In the genomic region with DNA sequence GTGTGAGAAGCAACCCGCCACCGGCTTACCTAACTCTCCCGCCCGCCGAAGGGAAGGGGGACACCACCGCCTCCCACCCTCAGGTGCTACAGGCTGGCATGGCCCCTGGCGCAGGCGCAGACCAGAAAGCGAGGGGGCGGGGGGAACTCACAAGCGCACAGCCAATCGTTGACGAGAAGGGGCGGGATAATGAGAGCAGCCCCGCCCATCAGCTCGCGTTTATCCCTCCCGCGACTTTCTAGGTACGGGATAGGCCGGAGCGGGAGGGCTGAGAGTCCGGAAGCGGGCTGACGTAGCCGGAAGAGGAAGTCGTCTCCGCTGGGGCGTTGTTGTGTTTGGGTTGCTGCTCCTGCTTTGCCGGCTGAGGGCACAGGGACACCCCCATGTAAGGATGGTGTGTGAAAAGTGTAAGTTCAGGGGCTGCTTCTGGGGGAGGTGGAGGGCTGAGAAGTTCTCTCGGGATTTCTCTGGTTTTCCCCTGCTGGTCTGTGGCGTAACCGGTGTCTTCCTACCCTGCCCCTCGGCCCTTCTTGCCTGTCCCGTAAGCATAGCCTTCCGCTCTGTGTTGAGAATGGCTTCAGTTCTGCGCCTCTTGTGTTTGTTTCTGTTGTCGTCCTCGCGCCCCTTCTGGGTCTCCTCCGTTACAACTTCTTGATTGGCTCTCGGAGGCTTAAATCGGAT, we compare ENCODE assay signal across 8 mouse cellular contexts. TPM values are rescaled to one million over a fixed set of nuclear protein-coding genes. Genes with fewer than 3 reads are reported as not detected.
DNase-seq lines count a peak whose midpoint lies in the region; ATAC-seq and TF ChIP-seq lines count a peak whose summit lies in the region.

A gene (minus strand): TSS at position 138 of the 681 bp plus-strand sequence.
A gene (plus strand): TSS at position 282 of the 681 bp plus-strand sequence.

- H3K9me3 ChIP-seq in megakaryocyte, embryonic 14.5 days, result no peaks in the 10 kb centered on the region

- 0 out of 2 replicates have a peak, but pooled peaks have one; percentile 3 for TF ChIP-seq CTCF in cortical plate, adult 2 months (IDR thresholded peaks at IDR 0.05; ENCODE audit: extremely low read depth, insufficient read depth, low read length)

- H3K27me3 ChIP-seq in megakaryocyte, embryonic 14.5 days (replicated peaks), result no peaks in the 10 kb centered on the region

- DNase-seq in gastrocnemius, adult 8-10 months (ENCODE audit: low spot score in 2 of 2), result peak; percentile 94 to 95
- DNase-seq in hindlimb bud, embryonic 11.5 days (ENCODE audit: extremely low spot score, low read depth, low spot score), result peak; percentile 86
- peak; percentile 89 to 96 for DNase-seq in left cerebral cortex, adult 8-10 months (ENCODE audit: low spot score in 2 of 2)
- peak; percentile 98 to 99 for DNase-seq in right cerebral cortex, postnatal 10 days (ENCODE audit: low spot score in 2 of 2)
- DNase-seq in urinary bladder, postnatal 25 days (ENCODE audit: low spot score), result peak; percentile 97

- peak within 1 kb of the TSS; percentile 82 for H3K4me3 ChIP-seq in cortical plate, adult 2 months (ENCODE audit: insufficient read depth, low read length)
- peak within 1 kb of the TSS; percentile 98 for H3K4me3 ChIP-seq in megakaryocyte, embryonic 14.5 days (replicated peaks)

- peaks cover 2% of the 10 kb centered on the region; the same call in 1 of the 2 replicates for H3K4me1 ChIP-seq in cortical plate, adult 2 months (ENCODE audit: control insufficient read depth, insufficient read depth, low read length)
- H3K4me1 ChIP-seq in megakaryocyte, embryonic 14.5 days, result peaks cover 22% of the 10 kb centered on the region

- H3K27ac ChIP-seq in cortical plate, adult 2 months (ENCODE audit: insufficient read depth, low read length), result no peak within 1 kb of the TSS

- TF ChIP-seq POLR2A in cortical plate, adult 2 months (IDR thresholded peaks at IDR 0.05; ENCODE audit: extremely low read depth, insufficient read depth, low read length), result peak; percentile 90

- peaks cover 23% of the 10 kb centered on the region for H3K36me3 ChIP-seq in megakaryocyte, embryonic 14.5 days (replicated peaks; ENCODE audit: low read length)

- ATAC-seq in activated CD4-positive, CD25-positive, alpha-beta regulatory T cell, adult 4 months, result peak; percentile 98

RNA-seq across cellular contexts. Expression of the first gene that starts in this region (rescaled TPM):
- 10 to 100 TPM; 19.5 to 25.3 TPM for polyA plus RNA-seq in activated CD4-positive, CD25-positive, alpha-beta regulatory T cell, adult 4 months (2017; shearing (Covaris generic))
- polyA plus RNA-seq in cortical plate, adult 2 months (2012; rRNA removed), result 14.2 and 14.6 TPM in 2 replicates
- 1 to 10 TPM in 3 of 4 experiments, under 1 TPM in 1; 0.99 to 2.6 (median 2.2) TPM for total RNA-seq in gastrocnemius, adult 8-10 months (2022)
- total RNA-seq in left cerebral cortex, adult 8-10 months (2022), result 10 to 100 TPM; 18.0 to 21.0 (median 20.5) TPM
- 4.8 TPM in 1 of 2 replicates, not detected in the other for polyA plus RNA-seq in megakaryocyte, embryonic 14.5 days (2012; ENCODE audit: insufficient read depth, low replicate concordance)

RNA-seq across cellular contexts. Expression of the second gene that starts in this region (rescaled TPM):
- 100 to 1,000 TPM; 110 to 115 TPM for polyA plus RNA-seq in activated CD4-positive, CD25-positive, alpha-beta regulatory T cell, adult 4 months (2017; shearing (Covaris generic))
- polyA plus RNA-seq in cortical plate, adult 2 months (2012; rRNA removed), result 75.7 and 84.8 TPM in 2 replicates
- 10 to 100 TPM; 47.8 to 60.7 (median 55.5) TPM for total RNA-seq in gastrocnemius, adult 8-10 months (2022)
- 10 to 100 TPM; 54.1 to 75.8 (median 67.2) TPM for total RNA-seq in left cerebral cortex, adult 8-10 months (2022)
- polyA plus RNA-seq in megakaryocyte, embryonic 14.5 days (2012; ENCODE audit: insufficient read depth, low replicate concordance), result 3.5 TPM in 1 of 2 replicates, not detected in the other

Comparison
In these comparisons a context has a peak if more than half of its experiments do, and no peak if none do; other contexts are left out.
1. RNA of the first gene that starts in this region (total RNA-seq): 18.0 to 21.0 TPM in left cerebral cortex, adult 8-10 months; 0.99 to 2.6 TPM in gastrocnemius, adult 8-10 months; every median in the first group is over 4 times any median in the second.
2. RNA of the second gene that starts in this region (polyA plus RNA-seq): 110 to 115 TPM in activated CD4-positive, CD25-positive, alpha-beta regulatory T cell, adult 4 months and 75.7 to 84.8 TPM in cortical plate, adult 2 months; 3.5 TPM in megakaryocyte, embryonic 14.5 days; every median in the first group is over 10 times any median in the second.
3. Peak in every context shown above with its lines, with median percentiles within 50 percentile points of each other: DNase-seq.